Mouse (Mus musculus): Measurements from ENCODE around the gene Dld.

Dld gene

DNA sequence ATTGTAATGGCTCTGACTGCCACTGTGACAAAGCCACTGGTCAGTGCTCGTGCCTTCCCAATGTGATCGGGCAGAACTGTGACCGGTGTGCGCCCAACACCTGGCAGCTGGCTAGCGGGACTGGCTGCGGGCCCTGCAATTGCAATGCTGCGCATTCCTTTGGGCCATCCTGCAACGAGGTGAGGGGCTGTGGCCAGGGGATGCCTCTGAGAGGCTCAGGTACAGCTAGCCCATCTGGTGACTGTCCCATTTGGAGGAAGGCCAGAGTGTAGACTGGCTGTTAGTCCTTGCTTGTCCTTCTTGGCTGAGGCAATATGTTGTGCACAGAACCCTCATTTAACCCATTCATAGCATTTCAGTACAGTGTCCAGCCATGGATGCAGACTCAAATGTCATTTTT, 44.2 kb downstream of the Dld start:
- H3K36me3 ChIP-seq (ENCODE audit: insufficient read depth, low read length) = peaks cover 95% of the 10 kb centered on the region
- peaks cover 4% of the 10 kb centered on the region; the same call in 1 of the 2 replicates for H3K4me1 ChIP-seq (replicated peaks; ENCODE audit: low read depth, low read length)
- H3K4me3 ChIP-seq (replicated peaks; ENCODE audit: low read length) = no peak overlapping the region
- H3K27me3 ChIP-seq (ENCODE audit: insufficient read depth, low read length) = no peaks in the 10 kb centered on the region
- H3K9me3 ChIP-seq (ENCODE audit: low read length) = no peaks in the 10 kb centered on the region
- no peak for TF ChIP-seq CTCF (conservative IDR thresholded peaks at IDR 0.05; ENCODE audit: low read length)
- TF ChIP-seq POU5F1 (IDR thresholded peaks at IDR 0.05; ENCODE audit: borderline replicate concordance, low read length) = no peak
- no peak for TF ChIP-seq NANOG (IDR thresholded peaks at IDR 0.05; ENCODE audit: borderline replicate concordance, low read length)

DNA sequence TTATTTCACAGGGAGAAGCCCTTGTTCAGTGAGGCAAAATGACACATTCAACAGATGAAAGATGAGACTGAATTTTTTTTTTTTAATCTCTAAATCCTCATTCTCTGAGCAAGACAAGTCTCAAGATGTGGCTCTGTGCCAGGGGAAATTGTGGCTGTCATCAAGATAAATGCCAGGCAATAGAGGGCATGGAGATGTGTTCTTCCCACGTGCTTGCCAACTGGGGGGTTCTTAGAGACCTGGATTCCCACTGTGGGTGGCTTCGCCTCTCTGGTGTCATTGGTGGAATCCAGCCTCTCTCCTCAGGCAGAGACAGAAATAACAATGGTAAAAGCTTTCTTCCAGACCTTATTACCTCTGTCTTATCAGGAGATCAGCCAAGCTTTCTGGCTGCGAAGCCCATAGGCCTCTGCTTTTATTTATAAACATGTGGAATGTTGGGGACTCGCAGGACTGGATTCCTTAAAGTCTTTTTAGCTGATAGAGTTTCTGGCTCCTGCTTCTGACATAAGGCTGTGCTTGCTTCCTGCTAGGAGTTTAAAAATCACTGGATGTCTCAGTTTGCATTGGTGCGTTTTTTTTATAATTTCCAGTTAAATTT, 45.1 kb downstream of the Dld start:
- Histone ChIP-seq H3K9me3 (ENCODE audit: low read length) (no peaks in the 10 kb centered on the region), H3K36me3 (ENCODE audit: insufficient read depth, low read length) (peaks cover 95% of the 10 kb centered on the region), H3K4me3 (replicated peaks; ENCODE audit: low read length) (no peak overlapping the region)

DNA sequence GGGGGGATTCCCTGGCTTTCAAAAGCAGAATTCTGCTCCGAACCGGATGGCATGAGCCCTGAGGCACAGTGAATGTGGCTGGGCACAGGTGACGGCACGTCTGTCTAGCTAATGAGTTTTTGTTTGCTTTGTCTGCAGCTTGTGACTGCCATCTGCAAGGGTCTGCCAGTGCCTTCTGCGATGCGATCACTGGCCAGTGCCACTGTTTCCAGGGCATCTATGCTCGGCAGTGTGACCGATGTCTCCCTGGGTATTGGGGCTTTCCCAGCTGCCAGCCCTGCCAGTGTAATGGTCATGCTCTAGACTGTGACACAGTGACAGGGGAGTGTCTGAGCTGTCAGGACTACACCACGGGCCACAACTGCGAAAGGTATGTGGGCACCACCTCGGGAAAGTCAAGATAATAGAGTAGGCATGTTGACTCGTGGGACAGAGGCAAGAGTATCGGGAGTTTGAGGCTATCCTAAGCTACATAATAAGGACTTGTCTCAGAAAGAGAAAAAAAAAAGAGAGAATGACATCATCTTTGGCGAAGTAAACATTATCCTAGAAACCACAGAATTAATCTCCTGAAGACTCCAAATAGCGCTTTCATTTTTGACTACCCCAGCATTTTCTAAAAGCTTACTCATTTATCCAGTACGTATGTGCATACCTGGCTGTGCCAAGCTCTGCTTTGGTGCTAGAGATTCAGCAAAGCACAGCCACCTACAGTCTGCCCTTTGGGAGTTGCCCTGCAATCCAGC, 48.3 kb downstream of the Dld start:
- TF ChIP-seq NANOG (IDR thresholded peaks at IDR 0.05; ENCODE audit: borderline replicate concordance, low read length) = no peak
- TF ChIP-seq POU5F1 (IDR thresholded peaks at IDR 0.05; ENCODE audit: borderline replicate concordance, low read length) = no peak
- no peak for TF ChIP-seq CTCF (conservative IDR thresholded peaks at IDR 0.05; ENCODE audit: low read length)
- no peaks in the 10 kb centered on the region for H3K9me3 ChIP-seq (ENCODE audit: low read length)
- H3K4me1 ChIP-seq (replicated peaks; ENCODE audit: low read depth, low read length) = peaks cover 4% of the 10 kb centered on the region; the same call in 1 of the 2 replicates
- H3K36me3 ChIP-seq (ENCODE audit: insufficient read depth, low read length) = peaks cover 95% of the 10 kb centered on the region
- H3K27me3 ChIP-seq (ENCODE audit: insufficient read depth, low read length) = no peaks in the 10 kb centered on the region
- H3K4me3 ChIP-seq (replicated peaks; ENCODE audit: low read length) = no peak overlapping the region

More for the DNA sequence above, 45.1 kb downstream of the Dld start:
- TF ChIP-seq POU5F1 (IDR thresholded peaks at IDR 0.05; ENCODE audit: borderline replicate concordance, low read length) = no peak
- TF ChIP-seq NANOG (IDR thresholded peaks at IDR 0.05; ENCODE audit: borderline replicate concordance, low read length) = no peak
- TF ChIP-seq CTCF (conservative IDR thresholded peaks at IDR 0.05; ENCODE audit: low read length) = no peak
- no peaks in the 10 kb centered on the region for H3K27me3 ChIP-seq (ENCODE audit: insufficient read depth, low read length)
- H3K4me1 ChIP-seq (replicated peaks; ENCODE audit: low read depth, low read length) = peaks cover 4% of the 10 kb centered on the region; the same call in 1 of the 2 replicates

DNA sequence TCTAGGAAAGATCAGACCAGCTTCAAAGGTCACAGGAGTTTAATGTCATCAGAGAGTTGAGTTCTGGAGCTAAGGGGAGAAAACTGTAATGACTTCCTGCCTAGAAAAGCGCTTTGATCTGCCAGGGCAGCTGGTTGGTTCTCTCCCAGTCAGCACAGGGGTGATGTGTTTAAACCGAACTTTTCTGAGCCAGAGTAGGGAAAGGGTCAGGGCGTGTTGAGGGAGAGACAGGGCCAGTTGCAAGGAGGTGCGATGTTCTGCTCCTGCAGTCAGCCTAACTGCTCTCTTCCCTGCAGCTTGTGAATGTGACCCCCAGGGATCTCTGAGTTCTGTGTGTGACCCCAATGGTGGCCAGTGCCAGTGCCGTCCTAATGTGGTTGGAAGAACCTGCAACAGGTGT, 49.0 kb downstream of the Dld start:
- no peak overlapping the region for H3K4me3 ChIP-seq (replicated peaks; ENCODE audit: low read length)
- no peak for TF ChIP-seq CTCF (conservative IDR thresholded peaks at IDR 0.05; ENCODE audit: low read length)
- no peak for TF ChIP-seq NANOG (IDR thresholded peaks at IDR 0.05; ENCODE audit: borderline replicate concordance, low read length)
- TF ChIP-seq POU5F1 (IDR thresholded peaks at IDR 0.05; ENCODE audit: borderline replicate concordance, low read length) = no peak
- H3K36me3 ChIP-seq (ENCODE audit: insufficient read depth, low read length) = peaks cover 95% of the 10 kb centered on the region
- peaks cover 7% of the 10 kb centered on the region; the same call in 1 of the 2 replicates for H3K4me1 ChIP-seq (replicated peaks; ENCODE audit: low read depth, low read length)
- no peaks in the 10 kb centered on the region for H3K9me3 ChIP-seq (ENCODE audit: low read length)
- H3K27me3 ChIP-seq (ENCODE audit: insufficient read depth, low read length) = no peaks in the 10 kb centered on the region

DNA sequence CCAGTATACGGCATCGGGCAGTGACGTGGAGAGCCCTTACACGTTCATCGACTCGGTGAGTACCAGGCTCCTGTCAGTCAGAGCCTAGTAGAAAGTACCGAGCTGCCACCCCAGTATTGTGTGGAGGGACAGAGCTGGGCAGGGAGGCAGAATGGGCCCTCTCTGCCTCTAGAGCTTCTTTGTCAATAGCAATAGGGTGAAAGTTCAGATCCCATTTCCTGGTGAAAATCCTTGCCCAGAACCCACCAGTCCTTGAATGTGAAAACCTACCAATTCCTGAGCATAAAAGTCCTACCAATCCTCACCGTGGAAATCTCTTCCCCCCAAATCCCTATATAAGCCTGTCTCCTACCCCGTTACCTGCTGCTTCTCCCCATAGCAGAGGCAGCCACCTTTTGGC, 51.0 kb downstream of the Dld start:
- Histone ChIP-seq H3K4me1 (replicated peaks; ENCODE audit: low read depth, low read length) (peaks cover 12% of the 10 kb centered on the region), H3K36me3 (ENCODE audit: insufficient read depth, low read length) (peaks cover 75% of the 10 kb centered on the region), H3K4me3 (replicated peaks; ENCODE audit: low read length) (no peak overlapping the region), H3K9me3 (ENCODE audit: low read length) (no peaks in the 10 kb centered on the region), H3K27me3 (ENCODE audit: insufficient read depth, low read length) (no peaks in the 10 kb centered on the region)
- TF ChIP-seq CTCF (conservative IDR thresholded peaks at IDR 0.05; ENCODE audit: low read length) = no peak
- no peak for TF ChIP-seq NANOG (IDR thresholded peaks at IDR 0.05; ENCODE audit: borderline replicate concordance, low read length)

DNA sequence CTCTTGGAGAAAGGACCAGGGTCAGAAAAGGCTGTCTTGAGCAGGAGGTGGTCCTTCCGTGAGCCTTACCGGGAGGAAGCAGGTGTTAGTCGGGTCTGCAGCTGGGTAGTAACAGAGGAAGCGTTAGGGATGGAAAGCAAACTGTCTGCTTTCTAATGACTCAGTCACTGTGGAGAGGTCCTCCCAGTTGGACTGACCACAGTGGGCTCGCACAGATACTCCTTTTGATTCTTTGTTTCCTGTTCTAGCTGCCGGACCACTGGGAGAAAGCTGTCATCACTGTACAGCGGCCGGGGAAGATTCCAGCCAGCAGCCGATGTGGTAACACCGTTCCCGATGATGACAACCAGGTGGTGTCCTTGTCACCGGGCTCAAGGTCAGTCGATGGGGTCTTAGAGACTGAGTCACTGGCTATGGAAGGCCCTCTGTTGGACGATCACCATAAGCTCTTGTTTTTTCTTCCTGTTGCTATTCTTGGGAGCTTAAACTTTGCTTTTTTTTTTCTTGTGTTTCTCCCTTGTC, 51.5 kb downstream of the Dld start:
- TF ChIP-seq CTCF (conservative IDR thresholded peaks at IDR 0.05; ENCODE audit: low read length) = no peak
- TF ChIP-seq POU5F1 (IDR thresholded peaks at IDR 0.05; ENCODE audit: borderline replicate concordance, low read length) = no peak
- no peak for TF ChIP-seq NANOG (IDR thresholded peaks at IDR 0.05; ENCODE audit: borderline replicate concordance, low read length)
- H3K9me3 ChIP-seq (ENCODE audit: low read length) = no peaks in the 10 kb centered on the region
- H3K4me1 ChIP-seq (replicated peaks; ENCODE audit: low read depth, low read length) = peaks cover 16% of the 10 kb centered on the region
- peaks cover 72% of the 10 kb centered on the region for H3K36me3 ChIP-seq (ENCODE audit: insufficient read depth, low read length)
- no peak overlapping the region for H3K4me3 ChIP-seq (replicated peaks; ENCODE audit: low read length)
- H3K27me3 ChIP-seq (ENCODE audit: insufficient read depth, low read length) = no peaks in the 10 kb centered on the region

DNA sequence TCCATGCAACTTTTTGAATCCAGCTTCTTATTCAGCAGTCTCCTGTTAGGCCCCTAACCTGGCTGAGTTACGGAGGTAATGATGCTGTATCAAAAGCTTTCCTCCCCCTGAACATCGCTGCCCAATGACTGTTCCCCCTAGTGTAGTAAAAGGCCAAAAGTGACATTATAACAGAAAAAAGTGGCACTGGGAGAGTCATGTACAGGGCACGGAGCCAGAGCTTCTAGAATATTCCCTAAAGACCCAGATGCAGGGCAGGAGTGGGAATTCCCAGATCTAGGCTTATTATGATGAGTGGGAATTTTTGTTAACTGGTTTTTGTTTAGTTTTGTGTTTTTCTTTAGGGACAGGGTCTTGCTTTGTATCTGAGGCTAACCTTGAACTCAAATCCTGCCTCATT, 52.1 kb downstream of the Dld start:
- no peaks in the 10 kb centered on the region for H3K27me3 ChIP-seq (ENCODE audit: insufficient read depth, low read length)
- no peak for TF ChIP-seq NANOG (IDR thresholded peaks at IDR 0.05; ENCODE audit: borderline replicate concordance, low read length)
- TF ChIP-seq POU5F1 (IDR thresholded peaks at IDR 0.05; ENCODE audit: borderline replicate concordance, low read length) = no peak
- TF ChIP-seq CTCF (conservative IDR thresholded peaks at IDR 0.05; ENCODE audit: low read length) = no peak
- H3K4me3 ChIP-seq (replicated peaks; ENCODE audit: low read length) = no peak overlapping the region
- peaks cover 22% of the 10 kb centered on the region for H3K4me1 ChIP-seq (replicated peaks; ENCODE audit: low read depth, low read length)
- peaks cover 66% of the 10 kb centered on the region for H3K36me3 ChIP-seq (ENCODE audit: insufficient read depth, low read length)
- H3K9me3 ChIP-seq (ENCODE audit: low read length) = no peaks in the 10 kb centered on the region

DNA sequence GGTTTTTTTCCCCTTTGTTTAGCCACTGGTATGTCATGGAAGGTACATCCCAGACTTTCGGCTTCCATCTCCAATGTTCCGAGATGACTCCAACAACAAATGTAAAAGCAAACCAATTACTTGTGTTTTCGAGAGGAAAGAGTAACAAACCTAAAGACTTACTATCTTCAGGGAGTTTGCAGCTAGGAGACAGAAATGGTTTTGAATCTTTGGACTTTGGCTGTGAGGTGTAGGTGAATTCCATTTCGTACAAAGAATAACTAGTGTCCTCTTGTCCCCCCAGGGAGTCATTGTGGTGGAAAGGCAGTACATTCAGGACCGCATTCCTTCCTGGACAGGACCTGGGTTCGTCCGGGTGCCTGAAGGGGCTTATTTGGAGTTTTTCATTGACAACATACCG, 52.7 kb downstream of the Dld start:
- H3K9me3 ChIP-seq (ENCODE audit: low read length) = no peaks in the 10 kb centered on the region
- peaks cover 60% of the 10 kb centered on the region for H3K36me3 ChIP-seq (ENCODE audit: insufficient read depth, low read length)
- no peak for TF ChIP-seq POU5F1 (IDR thresholded peaks at IDR 0.05; ENCODE audit: borderline replicate concordance, low read length)
- no peak for TF ChIP-seq NANOG (IDR thresholded peaks at IDR 0.05; ENCODE audit: borderline replicate concordance, low read length)
- no peak for TF ChIP-seq CTCF (conservative IDR thresholded peaks at IDR 0.05; ENCODE audit: low read length)
- peaks cover 28% of the 10 kb centered on the region for H3K4me1 ChIP-seq (replicated peaks; ENCODE audit: low read depth, low read length)
- no peaks in the 10 kb centered on the region for H3K27me3 ChIP-seq (ENCODE audit: insufficient read depth, low read length)
- H3K4me3 ChIP-seq (replicated peaks; ENCODE audit: low read length) = no peak overlapping the region
